Comparison of ENCODE assay signal across 21 mouse cellular contexts in the genomic region with DNA sequence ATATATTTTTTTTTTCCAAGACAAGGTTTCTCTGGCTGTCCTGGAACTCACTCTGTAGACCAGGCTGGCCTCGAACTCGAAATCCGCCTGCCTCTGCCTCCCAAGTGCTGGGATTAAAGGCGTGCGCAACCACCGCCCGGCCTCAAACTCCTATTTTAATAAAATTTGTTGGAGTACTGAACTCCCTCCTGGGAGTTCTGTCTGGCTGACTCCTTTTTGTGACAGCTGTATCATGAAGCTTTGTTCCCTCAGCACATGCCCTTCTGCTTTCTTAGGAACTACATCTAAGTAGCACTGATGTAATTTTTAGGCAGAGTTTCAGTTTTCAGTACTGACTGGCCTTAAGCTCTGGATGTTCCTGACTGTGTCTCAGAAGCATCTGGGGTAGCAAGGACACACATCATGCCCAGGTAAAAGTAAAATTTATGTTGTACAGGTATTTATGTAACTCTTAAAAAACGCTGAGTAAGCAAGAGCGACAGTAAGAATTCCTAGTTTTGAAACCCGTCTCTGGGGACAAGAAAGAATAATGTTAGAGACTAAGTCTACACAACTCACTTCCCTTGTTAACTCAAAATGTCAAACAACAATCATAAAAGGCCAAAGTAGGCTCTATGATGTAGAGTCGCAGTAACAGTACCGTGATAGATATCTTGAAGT. TPM values are rescaled to one million over a fixed set of nuclear protein-coding genes. Genes with fewer than 3 reads are reported as not detected.
DNase-seq lines count a peak whose midpoint lies in the region; TF ChIP-seq lines count a peak whose summit lies in the region.
"Had no signal": no experiment of that assay in that cellular context is flagged by ENCODE, and none has a peak within 500 bp of the region (broad histone marks: within the 10 kb centered on the region; RNA-seq: fewer than 3 reads in every experiment).

No protein-coding gene starts in this region.

- no peak for TF ChIP-seq CTCF in left cerebral cortex, adult 2 months (IDR thresholded peaks at IDR 0.05)
- no peak for TF ChIP-seq CTCF in MEL (IDR thresholded peaks at IDR 0.05 in 2 of 3, conservative IDR thresholded peaks at IDR 0.05 in 1 of 3; ENCODE audit: control insufficient read depth in 1 of 3, insufficient read depth in 1 of 3, low read depth in 2 of 3, low read length in 3 of 3, poor library complexity in 1 of 3, severe bottlenecking in 1 of 3)

- peaks cover 5 to 7% of the 10 kb centered on the region in 2 experiments for H3K4me1 ChIP-seq in MEL (ENCODE audit: control insufficient read depth in 1 of 2, insufficient read depth in 2 of 2, low read length in 2 of 2)
- H3K4me1 ChIP-seq: embryonic facial prominence, embryonic 10.5 days; embryonic facial prominence, embryonic 12.5 days; forebrain, embryonic 13.5 days; forebrain, embryonic 15.5 days had no signal

- H3K9me3 ChIP-seq in MEL (replicated peaks; ENCODE audit: insufficient read depth, low read length) = no peaks in the 10 kb centered on the region
- H3K9me3 ChIP-seq: embryonic facial prominence, embryonic 10.5 days; embryonic facial prominence, embryonic 12.5 days; forebrain, embryonic 13.5 days; forebrain, embryonic 15.5 days; G1E had no signal

- no peak for TF ChIP-seq EP300 in MEL (IDR thresholded peaks at IDR 0.05; ENCODE audit: low read depth in 1 of 2, low read length in 2 of 2)

- H3K27me3 ChIP-seq in MEL (ENCODE audit: control insufficient read depth in 1 of 2, insufficient read depth in 2 of 2, low read length in 2 of 2) = no peaks in the 10 kb centered on the region
- H3K27me3 ChIP-seq: embryonic facial prominence, embryonic 12.5 days; forebrain, embryonic 13.5 days; forebrain, embryonic 15.5 days had no signal

- peak; percentile 90 for DNase-seq in heart, adult 11 months
- DNase-seq in heart, postnatal 14 days = no peak
- DNase-seq in left cerebral cortex, adult 2 months (ENCODE audit: extremely low spot score in 1 of 2, low spot score in 2 of 2) = no peak
- DNase-seq in left cerebral cortex, adult 9 months (ENCODE audit: low spot score in 2 of 2) = no peak
- no peak for DNase-seq in MEL (ENCODE audit: low read depth, low spot score)
- DNase-seq in adrenal gland, postnatal 36 days = no peak
- DNase-seq: adrenal gland, adult 2 months; adrenal gland, postnatal 10 days; adrenal gland, postnatal 25 days; B cell, adult 2 months; cerebellum, adult 11-12 months; cerebellum, adult 2 months; cerebellum, adult 9-10 months; cerebellum, postnatal 10 days; cerebellum, postnatal 25 days; forebrain, postnatal 0 days had no signal

- TF ChIP-seq RAD21 in MEL (IDR thresholded peaks at IDR 0.05; ENCODE audit: low read depth, low read length) = no peak

- no peak for TF ChIP-seq POLR2A in MEL (IDR thresholded peaks at IDR 0.05; ENCODE audit: control insufficient read depth in 1 of 2, insufficient read depth in 1 of 2, low read depth in 1 of 2, low read length in 2 of 2, poor library complexity in 1 of 2)

- peaks cover 0 to 3% of the 10 kb centered on the region in 2 experiments; a peak in 2 of 4 replicates for H3K36me3 ChIP-seq in MEL (ENCODE audit: control insufficient read depth in 1 of 2, insufficient read depth in 2 of 2, low read length in 2 of 2)

- no peak overlapping the region for H3K4me3 ChIP-seq in left cerebral cortex, adult 2 months
- no peak overlapping the region for H3K4me3 ChIP-seq in MEL (ENCODE audit: control insufficient read depth in 1 of 2, insufficient read depth in 1 of 2, low read depth in 2 of 2, low read length in 2 of 2)
- H3K4me3 ChIP-seq: embryonic facial prominence, embryonic 10.5 days; embryonic facial prominence, embryonic 12.5 days; forebrain, embryonic 13.5 days; forebrain, embryonic 15.5 days had no signal

- intact Hi-C loops in heart, postnatal 14 days (cut with DNase I) = loop anchor here (5.0 kb wide), 1 partner anchor 33 kb away; no protein-coding TSS in a partner anchor
- intact Hi-C loops in left cerebral cortex, adult 2 months (cut with DNase I) = loop anchor here (2.0 kb wide), 1 partner anchor 31 kb away; no protein-coding TSS in a partner anchor

- H3K9ac ChIP-seq in MEL (ENCODE audit: control insufficient read depth, low read depth, low read length, poor library complexity, severe bottlenecking) = no peak overlapping the region
- H3K9ac ChIP-seq: embryonic facial prominence, embryonic 12.5 days; forebrain, embryonic 13.5 days; forebrain, embryonic 15.5 days; forebrain, postnatal 0 days had no signal

- H3K27ac ChIP-seq in left cerebral cortex, adult 2 months = peak overlapping the region; percentile 53
- H3K27ac ChIP-seq in MEL (ENCODE audit: control insufficient read depth, low read depth, low read length) = no peak overlapping the region
- H3K27ac ChIP-seq: embryonic facial prominence, embryonic 10.5 days; embryonic facial prominence, embryonic 12.5 days; forebrain, embryonic 13.5 days; forebrain, embryonic 15.5 days had no signal

- H3K79me2 ChIP-seq in MEL (ENCODE audit: control insufficient read depth, insufficient read depth, low read length, poor library complexity) = 0 out of 2 replicates have a peak, but pooled peaks cover 3% of the 10 kb centered on the region

TF ChIP-seq in MEL, 35 proteins besides CTCF, POLR2A, EP300 and RAD21:
- TF ChIP-seq CHD2 (IDR thresholded peaks at IDR 0.05; ENCODE audit: low read length) = no peak
- peak; percentile 92 for TF ChIP-seq MAFK (IDR thresholded peaks at IDR 0.05; ENCODE audit: borderline replicate concordance, low read depth, low read length)

RNA-seq across cellular contexts. Expression of gene Atl1, which starts 36.6 kb away (rescaled TPM):
- 1 to 10 TPM; 4.0 to 6.1 TPM for total RNA-seq in heart, postnatal 14 days (2021)
- total RNA-seq in left cerebral cortex, adult 2 months (2021) = 100 to 1,000 TPM; 230 to 233 TPM
- total RNA-seq in MEL (2012; rRNA removed) = 0.36 and 0.50 TPM in 2 replicates
- 1 to 10 TPM in 1 of 2 experiments, not detected in 1; 1.0 TPM for polyA plus RNA-seq in MEL (2012; ENCODE audit: insufficient read depth in 1 of 2, insufficient read length in 2 of 2, low read depth in 1 of 2, low replicate concordance in 2 of 2, missing spikeins in 1 of 2)
- total RNA-seq in adrenal gland, postnatal 36 days (2021) = 1 to 10 TPM; 4.1 to 5.1 TPM

RNA-seq across cellular contexts. Expression of gene Map4k5, which starts 37.2 kb away (rescaled TPM):
- 10 to 100 TPM; 28.7 to 30.1 TPM for total RNA-seq in heart, postnatal 14 days (2021)
- 10 to 100 TPM; 39.8 to 40.9 TPM for total RNA-seq in left cerebral cortex, adult 2 months (2021)
- total RNA-seq in MEL (2012; rRNA removed) = 7.0 and 7.3 TPM in 2 replicates
- polyA plus RNA-seq in MEL (2012; ENCODE audit: insufficient read depth in 1 of 2, insufficient read length in 2 of 2, low read depth in 1 of 2, low replicate concordance in 2 of 2, missing spikeins in 1 of 2) = 1 to 10 TPM in 1 of 2 experiments, not detected in 1; 8.5 TPM
- total RNA-seq in adrenal gland, postnatal 36 days (2021) = 10 to 100 TPM; 31.4 to 34.5 TPM

Comparison
In these comparisons a context has a peak if more than half of its experiments do, and no peak if none do; other contexts are left out.
1. RNA of gene Atl1, which starts 36.6 kb away (total RNA-seq): 230 to 233 TPM in left cerebral cortex, adult 2 months; 4.0 to 6.1 TPM in heart, postnatal 14 days, 4.1 to 5.1 TPM in adrenal gland, postnatal 36 days and 0.36 to 0.50 TPM in MEL; every median in the first group is over 10 times any median in the second.